Mouse (Mus musculus): ENCODE data around the gene Tdrd12. TPM values are rescaled to one million over a fixed set of nuclear protein-coding genes. Genes with fewer than 3 reads are reported as not detected.

The Tdrd12 gene
- polyA plus RNA-seq, 1 experiment: 0.25 TPM

DNA sequence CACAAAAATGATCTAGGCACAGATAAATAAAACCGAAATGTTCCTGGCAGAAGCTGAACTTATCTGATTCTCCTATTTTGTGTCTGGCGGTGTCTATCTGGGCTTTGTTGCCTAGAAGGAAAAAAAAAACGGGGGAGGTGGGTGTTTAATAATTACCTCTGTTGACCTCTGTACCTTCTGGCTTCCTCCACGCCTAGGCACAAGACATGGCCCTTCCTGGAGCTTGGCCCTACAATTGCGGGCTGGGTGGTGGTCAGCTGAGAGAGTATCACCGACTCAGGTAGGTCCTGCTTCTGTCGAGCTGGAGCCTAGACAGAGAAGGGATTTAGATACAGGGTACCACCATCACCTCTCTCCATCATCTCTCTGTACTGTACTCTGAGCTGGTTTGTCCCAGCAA lies 88.7 kb downstream of the Tdrd12 start:
- peak; percentile 80 for TF ChIP-seq POLR2A (IDR thresholded peaks at IDR 0.05; ENCODE audit: low read depth, low read length)
- TF ChIP-seq CTCF (conservative IDR thresholded peaks at IDR 0.05; ENCODE audit: insufficient read depth, insufficient read length, low read depth, low read length): no peak
- 38% methylated on average over 7 of the region's 7 CpGs for WGBS
- Histone ChIP-seq H3K4me3 (ENCODE audit: insufficient read depth, low read depth, low read length) (peak overlapping the region; percentile 41), H3K27me3 (replicated peaks; ENCODE audit: control insufficient read depth, insufficient read depth, low read length) (no peaks in the 10 kb centered on the region), H3K36me3 (ENCODE audit: control insufficient read depth, insufficient read depth, low read length) (no peaks in the 10 kb centered on the region), H3K27ac (ENCODE audit: insufficient read depth, low read depth, low read length) (peak overlapping the region; percentile 61), H3K4me1 (ENCODE audit: control insufficient read depth, insufficient read depth, low read length) (peaks cover 12% of the 10 kb centered on the region; the same call in 1 of the 2 replicates)
- peak; percentile 86 for DNase-seq

DNA sequence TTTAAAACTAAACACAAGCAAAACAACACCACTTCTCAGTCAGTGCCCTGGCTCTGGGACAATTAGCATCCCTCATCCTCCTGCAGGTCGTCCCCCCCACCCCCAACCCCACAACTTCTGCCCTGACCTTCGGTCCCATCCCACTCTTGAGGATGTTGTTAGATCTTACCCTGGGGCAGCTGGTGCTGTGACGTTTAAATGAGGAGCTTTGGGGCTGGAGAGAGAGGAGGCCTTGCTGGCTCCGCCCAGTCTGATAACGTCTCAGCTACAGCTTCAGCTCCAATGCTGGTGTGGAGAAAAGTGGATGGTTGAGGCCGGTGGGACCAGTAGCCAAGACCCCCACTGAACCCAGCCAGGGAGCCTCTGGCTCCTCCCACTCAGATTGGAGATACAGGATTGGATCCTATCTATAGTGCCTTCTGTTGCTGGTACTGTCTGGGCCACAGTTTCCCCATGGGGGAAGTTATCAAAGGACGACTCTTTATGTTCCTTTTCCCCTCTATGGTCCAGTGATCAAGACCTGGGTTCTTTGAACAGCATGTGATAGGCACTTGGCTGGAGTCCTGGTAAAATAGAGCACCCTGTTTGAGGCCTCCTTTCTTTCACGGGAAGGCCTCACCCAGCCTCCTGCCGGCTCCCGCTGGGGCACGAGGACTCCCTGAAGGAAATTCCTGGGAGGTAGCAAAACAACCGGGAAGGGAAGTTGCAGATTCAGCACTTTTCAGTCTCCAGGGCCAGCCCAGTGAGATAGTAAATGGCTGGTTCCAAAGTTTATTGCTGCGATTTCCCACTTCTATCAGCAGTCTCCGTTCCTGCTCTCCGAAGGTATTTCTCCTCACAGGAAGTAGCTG lies 89.3 kb downstream of the Tdrd12 start, which contains the start of gene Slc7a9:
Gene Slc7a9, plus strand, starts transcription at position 801 of the 851 bp plus-strand sequence.
- Histone ChIP-seq H3K36me3 (ENCODE audit: control insufficient read depth, insufficient read depth, low read length) (no peaks in the 10 kb centered on the region), H3K27me3 (replicated peaks; ENCODE audit: control insufficient read depth, insufficient read depth, low read length) (no peaks in the 10 kb centered on the region), H3K27ac (ENCODE audit: insufficient read depth, low read depth, low read length) (peak within 1 kb of the TSS; percentile 61), H3K4me3 (ENCODE audit: insufficient read depth, low read depth, low read length) (peak within 1 kb of the TSS; percentile 41), H3K4me1 (ENCODE audit: control insufficient read depth, insufficient read depth, low read length) (peaks cover 12% of the 10 kb centered on the region; the same call in 1 of the 2 replicates)
- TF ChIP-seq CTCF (conservative IDR thresholded peaks at IDR 0.05; ENCODE audit: insufficient read depth, insufficient read length, low read depth, low read length): no peak
- TF ChIP-seq POLR2A (IDR thresholded peaks at IDR 0.05; ENCODE audit: low read depth, low read length): no peak
- DNase-seq: peak; percentile 94
- WGBS: 15% methylated on average over 15 of the region's 15 CpGs

- peaks cover 12% of the 10 kb centered on the region; the same call in 1 of the 2 replicates for H3K4me1 ChIP-seq (ENCODE audit: control insufficient read depth, insufficient read depth, low read length)
- no peak overlapping the region for H3K4me3 ChIP-seq (ENCODE audit: insufficient read depth, low read depth, low read length)
- peak; percentile 81 for DNase-seq
- TF ChIP-seq CTCF (conservative IDR thresholded peaks at IDR 0.05; ENCODE audit: insufficient read depth, insufficient read length, low read depth, low read length): no peak
- no peak for TF ChIP-seq POLR2A (IDR thresholded peaks at IDR 0.05; ENCODE audit: low read depth, low read length)
- 23% methylated on average over 4 of the region's 4 CpGs for WGBS
- no peaks in the 10 kb centered on the region for H3K27me3 ChIP-seq (replicated peaks; ENCODE audit: control insufficient read depth, insufficient read depth, low read length)
- peak overlapping the region; percentile 61 for H3K27ac ChIP-seq (ENCODE audit: insufficient read depth, low read depth, low read length)
- H3K36me3 ChIP-seq (ENCODE audit: control insufficient read depth, insufficient read depth, low read length): no peaks in the 10 kb centered on the region
These were observed 90.0 kb downstream of the Tdrd12 start for GRCm38 (mm10) chr7:35447501-35447900.

DNA sequence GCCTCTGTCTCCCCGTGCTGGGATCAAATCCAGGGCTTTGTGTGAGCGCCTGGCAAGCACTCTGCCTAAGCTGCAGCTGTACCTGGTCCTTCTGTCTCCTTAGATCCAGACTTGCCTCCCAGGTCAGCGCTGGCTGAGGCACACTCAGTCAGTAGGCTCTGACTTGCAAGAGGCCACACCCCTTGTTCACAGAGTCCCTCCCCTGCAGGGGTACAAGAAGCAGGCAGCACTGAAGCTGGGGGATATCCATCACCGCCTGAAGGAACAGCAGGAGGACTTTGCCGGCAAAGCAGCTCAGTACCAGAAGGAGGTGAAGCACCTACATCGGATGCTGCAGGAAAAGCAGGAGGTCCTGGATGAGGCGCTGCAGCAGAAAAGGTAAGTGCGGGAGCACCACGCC lies 102.3 kb downstream of the Tdrd12 start:
- H3K36me3 ChIP-seq (ENCODE audit: control insufficient read depth, insufficient read depth, low read length): no peaks in the 10 kb centered on the region; the same call in none of the 2 replicates
- H3K4me1 ChIP-seq (ENCODE audit: control insufficient read depth, insufficient read depth, low read length): no peaks in the 10 kb centered on the region
- TF ChIP-seq POLR2A (IDR thresholded peaks at IDR 0.05; ENCODE audit: low read depth, low read length) (no peak), CTCF (conservative IDR thresholded peaks at IDR 0.05; ENCODE audit: insufficient read depth, insufficient read length, low read depth, low read length) (no peak)
- no peak for DNase-seq
- H3K4me3 ChIP-seq (ENCODE audit: insufficient read depth, low read depth, low read length): no peak overlapping the region
- H3K27me3 ChIP-seq (replicated peaks; ENCODE audit: control insufficient read depth, insufficient read depth, low read length): no peaks in the 10 kb centered on the region
- WGBS: 92% methylated on average over 9 of the region's 9 CpGs
- H3K27ac ChIP-seq (ENCODE audit: insufficient read depth, low read depth, low read length): no peak overlapping the region

DNA sequence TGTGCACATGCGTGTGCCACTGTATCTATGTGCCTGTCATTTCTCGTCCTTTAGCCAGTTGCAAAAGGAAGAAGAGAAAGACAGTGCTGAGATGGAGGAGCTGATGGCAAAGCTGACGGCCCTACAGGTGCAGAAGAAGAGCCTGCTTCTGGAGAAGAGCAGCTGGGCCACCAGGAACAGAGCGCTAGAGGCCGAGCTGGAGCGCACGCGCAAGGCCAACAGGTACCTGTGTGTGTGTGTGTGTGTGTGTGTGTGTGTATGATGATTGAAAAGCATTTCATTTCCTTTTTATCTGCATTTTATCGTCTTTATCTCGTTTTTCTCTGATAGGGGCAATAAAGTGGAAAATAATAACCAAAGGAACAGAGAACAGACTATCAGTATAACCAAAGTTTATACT lies 109.4 kb downstream of the Tdrd12 start:
- H3K36me3 ChIP-seq (ENCODE audit: control insufficient read depth, insufficient read depth, low read length): peaks cover 1% of the 10 kb centered on the region; the same call in 1 of the 2 replicates
- no peak for TF ChIP-seq POLR2A (IDR thresholded peaks at IDR 0.05; ENCODE audit: low read depth, low read length)
- no peak for TF ChIP-seq CTCF (conservative IDR thresholded peaks at IDR 0.05; ENCODE audit: insufficient read depth, insufficient read length, low read depth, low read length)
- no peak overlapping the region for H3K27ac ChIP-seq (ENCODE audit: insufficient read depth, low read depth, low read length)
- no peak overlapping the region for H3K4me3 ChIP-seq (ENCODE audit: insufficient read depth, low read depth, low read length)
- no peaks in the 10 kb centered on the region for H3K4me1 ChIP-seq (ENCODE audit: control insufficient read depth, insufficient read depth, low read length)
- DNase-seq: no peak
- H3K27me3 ChIP-seq (replicated peaks; ENCODE audit: control insufficient read depth, insufficient read depth, low read length): no peaks in the 10 kb centered on the region
- 97% methylated on average over 10 of the region's 10 CpGs for WGBS

- WGBS: 75% methylated on average over 10 of the region's 10 CpGs
- no peak for DNase-seq
- no peaks in the 10 kb centered on the region for H3K27me3 ChIP-seq (replicated peaks; ENCODE audit: control insufficient read depth, insufficient read depth, low read length)
- peaks cover under 1% of the 10 kb centered on the region; the same call in 1 of the 2 replicates for H3K36me3 ChIP-seq (ENCODE audit: control insufficient read depth, insufficient read depth, low read length)
- no peak overlapping the region for H3K4me3 ChIP-seq (ENCODE audit: insufficient read depth, low read depth, low read length)
- no peak overlapping the region for H3K27ac ChIP-seq (ENCODE audit: insufficient read depth, low read depth, low read length)
- TF ChIP-seq CTCF (conservative IDR thresholded peaks at IDR 0.05; ENCODE audit: insufficient read depth, insufficient read length, low read depth, low read length): no peak
- no peak for TF ChIP-seq POLR2A (IDR thresholded peaks at IDR 0.05; ENCODE audit: low read depth, low read length)
- no peaks in the 10 kb centered on the region for H3K4me1 ChIP-seq (ENCODE audit: control insufficient read depth, insufficient read depth, low read length)
These were observed 114.5 kb downstream of the Tdrd12 start for GRCm38 (mm10) chr7:35423071-35423470.

Other genes starting within 250 kb of the Tdrd12 start
- 4.2 and 5.3 TPM in 2 replicates for gene Gpatch1, start 219.3 kb downstream of the Tdrd12 start, polyA plus RNA-seq (2012; rRNA removed)
- gene Rhpn2, start 203.6 kb downstream of the Tdrd12 start, polyA plus RNA-seq (2012; rRNA removed): 7.5 and 8.7 TPM in 2 replicates
- gene Faap24, start 140.9 kb downstream of the Tdrd12 start, polyA plus RNA-seq (2012; rRNA removed): 4.3 and 4.8 TPM in 2 replicates
- 24.4 and 29.5 TPM in 2 replicates for gene Cep89, start 140.7 kb downstream of the Tdrd12 start, polyA plus RNA-seq (2012; rRNA removed)
- 329 and 355 TPM in 2 replicates for gene Slc7a9, start 88.9 kb downstream of the Tdrd12 start, polyA plus RNA-seq (2012; rRNA removed)
- gene Nudt19, start 18.6 kb upstream of the Tdrd12 start, polyA plus RNA-seq (2012; rRNA removed): 170 and 255 TPM in 2 replicates
- gene Rgs9bp, start 47.8 kb upstream of the Tdrd12 start, polyA plus RNA-seq (2012; rRNA removed): 0.14 and 0.18 TPM in 2 replicates
- 18.3 and 19.1 TPM in 2 replicates for gene Ankrd27, start 48.5 kb upstream of the Tdrd12 start, polyA plus RNA-seq (2012; rRNA removed)
- 56.9 and 57.4 TPM in 2 replicates for gene Pdcd5, start 109.8 kb upstream of the Tdrd12 start, polyA plus RNA-seq (2012; rRNA removed)
- gene Dpy19l3, start 216.7 kb upstream of the Tdrd12 start, polyA plus RNA-seq (2012; rRNA removed): 5.8 and 6.7 TPM in 2 replicates